Mouse (Mus musculus): ENCODE data around the gene Garnl3. TPM values are rescaled to one million over a fixed set of nuclear protein-coding genes. Genes with fewer than 3 reads are reported as not detected.
"Not testable (repeated sequence)": the region's sequence is repeated elsewhere in the genome, so short reads cannot be mapped to it uniquely, and the experiment has no call there.

Garnl3 gene
- polyA plus RNA-seq, 1 experiment from 2014 or later: 10.9 TPM

- Histone ChIP-seq H3K27ac (ENCODE audit: low read length) (no peak overlapping the region), H3K36me3 (ENCODE audit: insufficient read depth, low read length) (no peaks in the 10 kb centered on the region), H3K27me3 (ENCODE audit: insufficient read depth, low read length) (no peaks in the 10 kb centered on the region), H3K9ac (replicated peaks; ENCODE audit: low read length) (no peak overlapping the region), H3K4me3 (ENCODE audit: low read length) (no peak overlapping the region), H3K4me1 (ENCODE audit: insufficient read depth, low read length) (peaks cover 16% of the 10 kb centered on the region; the same call in 1 of the 2 replicates), H3K9me3 (ENCODE audit: low read length) (no peaks in the 10 kb centered on the region), H3K4me2 (replicated peaks; ENCODE audit: low read depth, low read length) (no peak overlapping the region)
- 8% methylated on average over 7 of the region's 7 CpGs for WGBS
- no peak for ATAC-seq (ENCODE audit: low FRiP score, low TSS enrichment)
These were observed 852 bp upstream of the Garnl3 start for GRCm38 (mm10) chr2:33132306-33132705.

GRCm38 (mm10) chr2:33130526-33131483, 649 bp downstream of the Garnl3 start:
- ATAC-seq (ENCODE audit: low FRiP score, low TSS enrichment): peak; percentile 96
- peak overlapping the region; percentile 98 for H3K4me2 ChIP-seq (replicated peaks; ENCODE audit: low read depth, low read length)
- peak overlapping the region; percentile 57 for H3K27ac ChIP-seq (ENCODE audit: low read length)
- H3K27me3 ChIP-seq (ENCODE audit: insufficient read depth, low read length): no peaks in the 10 kb centered on the region
- peak overlapping the region; percentile 74 for H3K9ac ChIP-seq (replicated peaks; ENCODE audit: low read length)
- H3K9me3 ChIP-seq (ENCODE audit: low read length): no peaks in the 10 kb centered on the region
- peak overlapping the region; percentile 77 for H3K4me3 ChIP-seq (ENCODE audit: low read length)
- WGBS: under 1% methylated on average over 45 of the region's 55 CpGs
- peaks cover 16% of the 10 kb centered on the region; the same call in 1 of the 2 replicates for H3K4me1 ChIP-seq (ENCODE audit: insufficient read depth, low read length)
- no peaks in the 10 kb centered on the region for H3K36me3 ChIP-seq (ENCODE audit: insufficient read depth, low read length)

GRCm38 (mm10) chr2:33130141-33130525, 1.3 kb downstream of the Garnl3 start:
- Histone ChIP-seq H3K27ac (ENCODE audit: low read length) (0 out of 2 replicates have a peak overlapping the region, but pooled peaks have one; percentile 33), H3K9me3 (ENCODE audit: low read length) (no peaks in the 10 kb centered on the region), H3K4me1 (ENCODE audit: insufficient read depth, low read length) (peaks cover 16% of the 10 kb centered on the region; the same call in 1 of the 2 replicates), H3K36me3 (ENCODE audit: insufficient read depth, low read length) (no peaks in the 10 kb centered on the region), H3K4me2 (replicated peaks; ENCODE audit: low read depth, low read length) (peak overlapping the region; percentile 98), H3K9ac (replicated peaks; ENCODE audit: low read length) (peak overlapping the region; percentile 74), H3K27me3 (ENCODE audit: insufficient read depth, low read length) (no peaks in the 10 kb centered on the region), H3K4me3 (ENCODE audit: low read length) (peak overlapping the region; percentile 77)
- ATAC-seq (ENCODE audit: low FRiP score, low TSS enrichment): peak; percentile 49
- 0% methylated on average over 28 of the region's 33 CpGs for WGBS

GRCm38 (mm10) chr2:33129696-33130095, 1.8 kb downstream of the Garnl3 start:
- H3K4me1 ChIP-seq (ENCODE audit: insufficient read depth, low read length): peaks cover 16% of the 10 kb centered on the region; the same call in 1 of the 2 replicates
- WGBS: 4% methylated on average over 10 of the region's 10 CpGs
- no peak for ATAC-seq (ENCODE audit: low FRiP score, low TSS enrichment)
- no peaks in the 10 kb centered on the region for H3K27me3 ChIP-seq (ENCODE audit: insufficient read depth, low read length)
- no peak overlapping the region for H3K27ac ChIP-seq (ENCODE audit: low read length)
- peak overlapping the region; percentile 98 for H3K4me2 ChIP-seq (replicated peaks; ENCODE audit: low read depth, low read length)
- peak overlapping the region; percentile 77 for H3K4me3 ChIP-seq (ENCODE audit: low read length)
- H3K9ac ChIP-seq (replicated peaks; ENCODE audit: low read length): peak overlapping the region; percentile 74
- H3K36me3 ChIP-seq (ENCODE audit: insufficient read depth, low read length): no peaks in the 10 kb centered on the region
- H3K9me3 ChIP-seq (ENCODE audit: low read length): no peaks in the 10 kb centered on the region

GRCm38 (mm10) chr2:33129005-33129404, 2.4 kb downstream of the Garnl3 start:
- Histone ChIP-seq H3K27ac (ENCODE audit: low read length) (no peak overlapping the region), H3K9ac (replicated peaks; ENCODE audit: low read length) (no peak overlapping the region; the same call in 1 of the 2 replicates), H3K36me3 (ENCODE audit: insufficient read depth, low read length) (no peaks in the 10 kb centered on the region), H3K9me3 (ENCODE audit: low read length) (no peaks in the 10 kb centered on the region), H3K4me2 (replicated peaks; ENCODE audit: low read depth, low read length) (peak overlapping the region; percentile 98; the same call in 1 of the 2 replicates), H3K4me1 (ENCODE audit: insufficient read depth, low read length) (peaks cover 16% of the 10 kb centered on the region; the same call in 1 of the 2 replicates), H3K27me3 (ENCODE audit: insufficient read depth, low read length) (no peaks in the 10 kb centered on the region), H3K4me3 (ENCODE audit: low read length) (no peak overlapping the region)
- ATAC-seq (ENCODE audit: low FRiP score, low TSS enrichment): no peak
- WGBS: 80% methylated on average over 2 of the region's 2 CpGs

GRCm38 (mm10) chr2:33127271-33127670, 4.2 kb downstream of the Garnl3 start:
- Histone ChIP-seq H3K4me2 (replicated peaks; ENCODE audit: low read depth, low read length) (no peak overlapping the region), H3K27me3 (ENCODE audit: insufficient read depth, low read length) (no peaks in the 10 kb centered on the region), H3K36me3 (ENCODE audit: insufficient read depth, low read length) (no peaks in the 10 kb centered on the region), H3K9me3 (ENCODE audit: low read length) (no peaks in the 10 kb centered on the region), H3K4me3 (ENCODE audit: low read length) (no peak overlapping the region), H3K4me1 (ENCODE audit: insufficient read depth, low read length) (peaks cover 12% of the 10 kb centered on the region; the same call in 1 of the 2 replicates), H3K9ac (replicated peaks; ENCODE audit: low read length) (no peak overlapping the region), H3K27ac (ENCODE audit: low read length) (no peak overlapping the region)
- WGBS: 58% methylated on average over 2 of the region's 2 CpGs
- ATAC-seq (ENCODE audit: low FRiP score, low TSS enrichment): no peak

- Histone ChIP-seq H3K4me3 (ENCODE audit: low read length) (no peak overlapping the region), H3K36me3 (ENCODE audit: insufficient read depth, low read length) (no peaks in the 10 kb centered on the region), H3K4me1 (ENCODE audit: insufficient read depth, low read length) (no peaks in the 10 kb centered on the region), H3K27ac (ENCODE audit: low read length) (no peak overlapping the region), H3K9me3 (ENCODE audit: low read length) (no peaks in the 10 kb centered on the region), H3K9ac (replicated peaks; ENCODE audit: low read length) (no peak overlapping the region), H3K4me2 (replicated peaks; ENCODE audit: low read depth, low read length) (no peak overlapping the region), H3K27me3 (ENCODE audit: insufficient read depth, low read length) (no peaks in the 10 kb centered on the region)
- WGBS: 81% methylated on average over 6 of the region's 6 CpGs
- ATAC-seq (ENCODE audit: low FRiP score, low TSS enrichment): no peak
These were observed 8.6 kb downstream of the Garnl3 start for GRCm38 (mm10) chr2:33122856-33123255.

GRCm38 (mm10) chr2:33100536-33100935, 30.9 kb downstream of the Garnl3 start:
- Histone ChIP-seq H3K36me3 (ENCODE audit: insufficient read depth, low read length) (no peaks in the 10 kb centered on the region), H3K9me3 (ENCODE audit: low read length) (no peaks in the 10 kb centered on the region), H3K27me3 (ENCODE audit: insufficient read depth, low read length) (no peaks in the 10 kb centered on the region), H3K4me2 (replicated peaks; ENCODE audit: low read depth, low read length) (no peak overlapping the region), H3K27ac (ENCODE audit: low read length) (no peak overlapping the region), H3K4me1 (ENCODE audit: insufficient read depth, low read length) (no peaks in the 10 kb centered on the region), H3K9ac (replicated peaks; ENCODE audit: low read length) (no peak overlapping the region), H3K4me3 (ENCODE audit: low read length) (no peak overlapping the region)
- no peak for ATAC-seq (ENCODE audit: low FRiP score, low TSS enrichment)
- 86% methylated on average over 8 of the region's 8 CpGs for WGBS

- H3K27me3 ChIP-seq (ENCODE audit: insufficient read depth, low read length); H3K4me2 ChIP-seq (replicated peaks; ENCODE audit: low read depth, low read length); H3K4me3 ChIP-seq (ENCODE audit: low read length); H3K9me3 ChIP-seq (ENCODE audit: low read length); H3K36me3 ChIP-seq (ENCODE audit: insufficient read depth, low read length); H3K27ac ChIP-seq (ENCODE audit: low read length); H3K9ac ChIP-seq (replicated peaks; ENCODE audit: low read length); H3K4me1 ChIP-seq (ENCODE audit: insufficient read depth, low read length); ATAC-seq (ENCODE audit: low FRiP score, low TSS enrichment): not testable (repeated sequence)
- 91% methylated on average over 11 of the region's 12 CpGs for WGBS
These were observed 34.1 kb downstream of the Garnl3 start for GRCm38 (mm10) chr2:33097326-33097725.

GRCm38 (mm10) chr2:33095221-33095671, 36.2 kb downstream of the Garnl3 start:
- no peaks in the 10 kb centered on the region for H3K27me3 ChIP-seq (ENCODE audit: insufficient read depth, low read length)
- no peak for ATAC-seq (ENCODE audit: low FRiP score, low TSS enrichment)
- no peak overlapping the region for H3K4me3 ChIP-seq (ENCODE audit: low read length)
- 0 out of 2 replicates have a peak, but pooled peaks cover 5% of the 10 kb centered on the region for H3K4me1 ChIP-seq (ENCODE audit: insufficient read depth, low read length)
- no peak overlapping the region for H3K9ac ChIP-seq (replicated peaks; ENCODE audit: low read length)
- no peaks in the 10 kb centered on the region for H3K36me3 ChIP-seq (ENCODE audit: insufficient read depth, low read length)
- no peaks in the 10 kb centered on the region for H3K9me3 ChIP-seq (ENCODE audit: low read length)
- H3K4me2 ChIP-seq (replicated peaks; ENCODE audit: low read depth, low read length): no peak overlapping the region
- H3K27ac ChIP-seq (ENCODE audit: low read length): no peak overlapping the region
- WGBS: 54% methylated on average over 10 of the region's 10 CpGs

Data from kidney, embryonic 16.5 days (tissue).